Mouse (Mus musculus): ENCODE data around the gene Zfp235.
A peak's percentile ranks its signal among the peaks of the same experiment; 100 is the strongest.

Zfp235 gene

GRCm38 (mm10) chr7:24133996-24134828 is at the start of gene Zfp235:
Gene Zfp235, plus strand, starts transcription at chr7:24134169.
- peak; percentile 86 for DNase-seq (ENCODE audit: low read depth, low spot score)

DNA sequence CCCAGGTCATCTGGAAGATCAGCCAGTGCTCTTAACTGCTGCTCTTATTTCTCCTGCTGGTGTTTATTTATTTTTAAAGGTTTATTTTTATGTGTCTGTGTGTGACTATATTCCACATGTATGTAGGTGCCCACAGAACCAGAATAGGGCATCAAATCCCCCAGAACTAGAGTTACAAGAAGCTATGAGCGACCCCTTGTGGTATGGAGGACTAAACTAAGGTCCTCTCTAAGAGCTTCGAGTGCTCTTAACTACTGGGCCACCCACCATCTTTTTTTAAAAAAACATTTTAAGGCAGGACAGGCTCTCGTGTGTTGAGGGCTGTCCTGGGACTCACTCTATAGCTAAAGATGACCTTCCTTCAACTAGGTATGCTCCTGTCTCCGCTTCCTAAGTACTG is 47.1 kb upstream of the Zfp235 start:
- DNase-seq (ENCODE audit: low read depth, low spot score): no peak

DNA sequence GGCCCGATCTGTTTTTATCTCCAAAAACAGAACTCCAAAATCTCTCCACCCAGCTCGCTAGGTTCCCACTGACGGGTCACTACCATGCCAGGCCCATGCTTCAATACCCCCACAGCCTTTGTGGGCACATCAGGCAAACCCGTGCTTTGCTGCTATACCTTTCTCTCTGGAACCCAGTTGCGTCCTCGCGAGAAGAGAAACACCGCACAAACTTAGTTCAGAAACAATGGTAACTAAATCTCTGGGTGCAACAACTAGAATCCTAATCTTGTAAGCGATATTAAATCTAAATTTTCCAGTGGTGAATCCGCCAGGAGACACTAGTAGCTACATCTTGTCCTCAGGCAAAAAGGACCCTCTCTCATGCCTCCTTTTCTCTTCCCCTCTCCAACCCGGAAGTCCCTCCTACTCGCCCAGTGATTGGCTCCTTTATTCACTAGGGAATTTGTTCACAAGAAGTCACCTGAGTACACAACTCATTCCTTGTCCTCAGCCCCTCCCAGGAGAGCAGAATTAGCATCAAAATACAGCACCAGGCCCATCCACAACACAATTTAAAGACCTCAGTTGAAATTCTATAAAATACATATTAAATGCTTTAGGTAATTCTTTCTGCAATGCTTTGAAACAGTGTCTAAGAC is 46.4 kb upstream of the Zfp235 start:
- no peak for DNase-seq (ENCODE audit: low read depth, low spot score)

DNA sequence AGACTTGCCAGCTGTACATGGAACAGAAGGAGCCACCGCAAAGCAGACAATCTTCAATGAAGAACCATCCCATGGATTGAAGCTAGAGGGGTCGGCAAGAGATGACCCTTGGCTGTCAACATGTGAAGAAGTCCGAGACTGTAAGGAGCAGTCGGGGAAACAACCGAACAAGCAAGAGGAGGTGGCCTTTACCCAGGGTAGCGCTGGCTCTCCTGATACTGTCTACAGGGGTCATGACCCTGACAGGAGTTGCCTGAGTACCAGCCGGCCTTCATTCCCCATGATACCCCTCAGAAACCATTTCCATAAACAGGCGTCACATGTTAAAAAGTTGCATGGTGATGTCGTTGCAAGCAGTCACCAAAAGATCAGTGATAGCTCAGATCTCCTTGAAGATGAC is 29.6 kb upstream of the Zfp235 start:
- DNase-seq (ENCODE audit: low read depth, low spot score): no peak

- DNase-seq (ENCODE audit: low read depth, low spot score): no peak
These were observed 28.7 kb upstream of the Zfp235 start for GRCm38 (mm10) chr7:24105144-24105703.

DNA sequence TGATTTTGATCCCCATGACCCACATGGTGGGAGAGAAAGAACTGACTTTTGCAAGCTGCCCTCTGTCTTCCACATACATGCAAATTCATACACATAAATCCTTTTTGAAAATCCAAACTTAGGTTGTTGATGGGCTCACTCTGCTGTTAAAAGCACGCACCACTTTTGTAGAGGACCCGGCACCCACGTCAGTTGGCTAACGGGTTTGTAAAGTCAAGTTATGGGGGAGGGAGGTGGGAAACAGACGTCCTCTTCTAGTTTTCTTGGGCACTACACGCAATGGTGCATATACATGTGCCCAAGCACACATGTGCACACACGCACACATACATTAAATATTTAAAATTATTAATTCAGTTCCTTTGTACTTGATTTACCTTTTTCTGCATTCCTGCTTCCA is 23.1 kb upstream of the Zfp235 start:
- no peak for DNase-seq (ENCODE audit: low read depth, low spot score)

DNA sequence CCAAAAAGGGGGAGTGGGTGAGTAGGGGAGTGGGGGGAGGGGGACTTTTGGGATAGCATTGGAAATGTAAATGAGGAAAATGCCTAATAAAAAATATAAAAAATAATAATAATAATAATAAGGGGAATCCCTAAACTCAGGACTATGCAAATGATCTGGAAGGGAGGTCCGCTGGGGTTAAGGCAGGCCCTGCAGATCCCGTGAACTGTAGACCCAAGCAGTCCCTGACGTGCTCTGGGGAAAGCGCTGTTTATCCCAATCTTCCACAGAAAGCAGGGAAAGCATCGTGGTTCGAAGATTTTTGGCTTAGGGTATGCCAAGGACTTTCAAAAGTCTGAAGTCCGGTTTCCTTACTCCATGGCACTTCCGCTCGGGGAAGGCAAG is 22.2 kb upstream of the Zfp235 start:
- no peak for DNase-seq (ENCODE audit: low read depth, low spot score)

- peak; percentile 76 for DNase-seq (ENCODE audit: low read depth, low spot score)
These were observed 21.7 kb upstream of the Zfp235 start, which contains the start of gene Zfp112 for GRCm38 (mm10) chr7:24112156-24112856. Gene Zfp112, plus strand, starts transcription at chr7:24112314.

GRCm38 (mm10) chr7:24113001-24113400 is 21.0 kb upstream of the Zfp235 start:
- DNase-seq (ENCODE audit: low read depth, low spot score): peak; percentile 36

- DNase-seq (ENCODE audit: low read depth, low spot score): no peak
These were observed 17.3 kb upstream of the Zfp235 start for GRCm38 (mm10) chr7:24116655-24117054.

DNA sequence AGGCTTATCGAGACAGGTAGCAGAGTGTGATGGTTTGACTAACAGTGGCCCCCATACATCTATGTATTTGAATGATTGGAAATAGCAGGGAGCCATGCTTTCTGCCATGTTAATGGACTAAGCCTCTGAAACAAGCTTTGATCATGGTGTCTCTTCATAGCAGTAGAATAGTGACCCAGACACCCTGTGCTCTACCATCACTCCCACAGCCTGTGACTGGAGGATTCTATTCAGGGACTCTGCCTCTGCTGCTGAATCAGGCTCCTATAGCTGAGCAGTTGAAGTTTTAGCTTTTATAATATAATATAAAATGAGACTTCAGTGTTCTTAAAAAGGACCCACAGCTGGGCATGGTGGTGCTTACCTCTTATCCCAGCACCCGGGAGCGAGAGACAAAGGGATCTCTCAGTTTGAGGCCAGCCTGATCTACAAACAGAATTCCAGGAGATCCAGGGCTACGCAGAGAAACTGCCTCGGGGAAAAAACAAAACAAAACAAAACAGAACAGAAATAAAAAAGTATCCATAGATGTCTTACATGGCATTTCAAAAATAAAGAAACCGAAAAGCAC is 459 bp upstream of the Zfp235 start:
- DNase-seq (ENCODE audit: low read depth, low spot score): no peak

DNA sequence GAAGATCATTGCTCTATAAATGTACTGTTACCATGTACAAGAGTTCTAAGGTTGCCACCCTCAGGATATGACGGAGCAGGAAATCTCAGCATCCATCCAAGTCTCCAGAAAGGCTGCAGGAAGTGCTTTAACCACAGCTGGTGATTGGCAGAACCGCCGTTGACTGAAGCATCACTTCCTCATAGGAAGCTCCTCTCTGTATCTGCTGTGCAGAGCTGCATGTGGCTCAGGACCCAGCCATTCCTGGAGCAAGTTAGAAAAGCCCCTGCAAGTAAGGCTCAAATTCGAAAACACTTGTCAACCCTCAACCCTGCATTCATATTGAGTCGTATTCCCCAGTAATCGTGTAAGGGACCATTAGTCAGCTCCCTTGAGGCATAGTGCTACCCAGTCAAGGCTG is 8.6 kb downstream of the Zfp235 start:
- DNase-seq (ENCODE audit: low read depth, low spot score): no peak

DNA sequence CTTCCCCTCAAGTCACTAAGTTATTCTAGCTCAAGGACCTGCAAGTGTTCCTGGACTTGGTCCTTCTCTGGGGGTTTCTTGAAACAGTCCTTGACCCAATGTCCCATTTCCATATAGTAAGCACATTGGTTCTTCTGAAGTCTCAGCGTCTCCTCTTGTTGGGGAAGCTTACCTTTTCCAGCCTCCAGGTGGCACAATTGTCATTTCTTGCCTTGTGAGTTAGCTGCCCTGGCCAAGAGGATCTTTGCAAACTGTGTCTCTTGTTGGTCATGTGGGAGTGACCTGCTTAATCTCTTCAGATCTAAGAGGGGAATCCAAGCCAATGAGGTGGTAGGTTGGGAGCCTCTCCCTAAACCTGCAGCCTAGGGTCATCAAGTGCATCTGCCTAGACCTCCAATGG is 19.3 kb downstream of the Zfp235 start:
- DNase-seq (ENCODE audit: low read depth, low spot score): peak; percentile 11

DNA sequence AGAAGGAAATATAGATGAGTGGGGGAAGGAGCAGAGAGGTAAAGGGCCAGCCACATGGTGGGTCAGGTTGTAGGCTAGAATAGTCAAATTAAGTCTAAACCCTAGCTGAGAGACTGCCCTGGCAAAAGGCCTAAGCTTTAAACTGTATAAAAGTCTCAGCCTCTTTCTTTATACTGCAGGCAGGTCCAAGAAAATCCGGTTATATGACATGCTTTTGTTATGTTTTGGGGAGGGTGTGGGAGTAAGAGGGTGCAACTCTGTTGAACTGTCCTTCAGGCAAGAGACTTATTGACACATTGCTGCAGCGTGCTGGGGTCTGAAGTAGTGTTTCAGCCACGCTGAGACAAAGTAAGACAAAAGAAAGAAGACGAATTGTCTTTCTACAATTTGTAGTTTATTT is 38.2 kb downstream of the Zfp235 start:
- DNase-seq (ENCODE audit: low read depth, low spot score): no peak

- peak; percentile 82 for DNase-seq (ENCODE audit: low read depth, low spot score)
These were observed 40.8 kb downstream of the Zfp235 start, which contains the start of gene Zfp114 for GRCm38 (mm10) chr7:24174618-24175336. Gene Zfp114, plus strand, starts transcription at chr7:24175060.

GRCm38 (mm10) chr7:24175337-24175711 is 41.4 kb downstream of the Zfp235 start:
- no peak for DNase-seq (ENCODE audit: low read depth, low spot score)

- no peak for DNase-seq (ENCODE audit: low read depth, low spot score)
These were observed 53.6 kb downstream of the Zfp235 start for GRCm38 (mm10) chr7:24187611-24188010.

DNA sequence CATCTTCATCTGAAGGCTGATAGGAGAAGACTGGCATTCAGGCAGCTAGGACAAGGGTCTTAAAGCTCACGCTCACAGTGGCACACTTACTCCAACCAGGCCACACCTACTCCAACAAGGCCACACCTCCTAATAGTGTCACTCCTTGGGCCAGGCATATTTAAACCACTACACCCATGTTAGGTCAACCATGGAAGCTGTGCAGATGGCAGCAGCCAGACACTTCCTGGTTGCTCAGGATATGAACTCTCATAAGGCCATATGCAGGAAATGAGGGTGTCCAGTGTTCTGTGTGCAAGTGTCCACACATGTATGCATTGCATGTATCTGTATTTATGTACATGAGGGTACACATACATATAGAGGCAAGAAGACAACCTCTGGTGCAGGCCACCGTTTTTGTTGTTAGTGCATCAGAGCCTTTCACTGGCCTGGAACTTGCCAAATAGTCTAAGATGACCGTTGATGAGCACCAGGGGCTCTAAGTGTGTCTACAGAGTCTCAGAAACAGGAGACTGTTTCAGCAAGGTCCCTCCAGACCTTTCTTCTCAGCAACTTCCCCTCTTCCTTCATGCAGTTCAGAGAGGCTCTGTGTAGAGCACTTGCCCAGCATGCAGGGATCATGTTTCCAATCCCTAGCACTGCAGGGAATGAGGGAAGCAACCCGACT is 55.1 kb downstream of the Zfp235 start:
- no peak for DNase-seq (ENCODE audit: low read depth, low spot score)

DNA sequence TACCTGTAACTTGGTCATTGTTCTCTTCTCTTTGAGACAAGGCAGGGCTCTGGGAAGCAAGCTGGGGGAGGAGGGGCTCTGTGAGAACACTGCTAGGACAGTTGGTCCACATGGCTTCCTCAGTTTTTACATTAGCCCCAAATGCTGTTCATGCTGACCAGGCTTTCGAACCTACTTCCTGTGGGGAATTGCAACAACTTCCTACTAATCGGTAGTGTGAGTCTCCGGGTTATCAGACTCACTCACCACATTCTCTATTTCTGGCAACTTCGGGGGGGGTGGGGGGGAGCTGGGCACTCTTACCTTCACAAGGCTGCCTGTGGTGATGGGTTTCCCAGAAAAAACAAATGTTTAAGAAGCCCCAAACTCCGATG is 55.6 kb downstream of the Zfp235 start:
- DNase-seq (ENCODE audit: low read depth, low spot score): no peak

GRCm38 (mm10) chr7:24191361-24191760 is 57.4 kb downstream of the Zfp235 start:
- no peak for DNase-seq (ENCODE audit: low read depth, low spot score)
